Mouse (Mus musculus): ENCODE measurements around the gene Rac2.

GRCm38 (mm10) chr15:78520112-78520715, 52.4 kb downstream of the Rac2 start:
- no peak for TF ChIP-seq CTCF (conservative IDR thresholded peaks at IDR 0.05; ENCODE audit: low read length)
- TF ChIP-seq POU5F1 (IDR thresholded peaks at IDR 0.05; ENCODE audit: borderline replicate concordance, low read length) = no peak
